Mouse (Mus musculus) stomach, embryonic 14.5 days (tissue): Measurements from ENCODE around the gene Mup9. TPM values are rescaled to one million over a fixed set of nuclear protein-coding genes. Genes with fewer than 3 reads are reported as not detected.
"Not testable (repeated sequence)": the region's sequence is repeated elsewhere in the genome, so short reads cannot be mapped to it uniquely, and the experiment has no call there.

Source experiments
- ATAC-seq: fragments of 200-750 bp; cut with Nextera tagmentation; 2 replicates; pipeline ENCODE4 v1.8.0; 2017; ENCODE audit warnings: low read depth, moderate TSS enrichment; ENCODE audit not compliant: insufficient number of reproducible peaks, insufficient read depth, low FRiP score
- H3K27ac ChIP-seq: fragments of 300-500 bp; sonication (generic); 2 replicates; pipeline ENCODE4 v1.5.1; 2014; ENCODE audit warnings: mild to moderate bottlenecking, low read length, moderate library complexity, mixed read lengths
- H3K27me3 ChIP-seq: fragments of 300-500 bp; sonication (generic); 2 replicates; pipeline ENCODE4 v1.6.1; 2014; ENCODE audit warnings: low read length, control low read depth, mixed read lengths; ENCODE audit not compliant: control insufficient read depth, insufficient read depth
- H3K36me3 ChIP-seq: fragments of 300-500 bp; sonication (generic); 2 replicates; pipeline ENCODE4 v1.6.1; 2014; ENCODE audit warnings: mild to moderate bottlenecking, control low read depth, low read length, moderate library complexity, mixed read lengths; ENCODE audit not compliant: control insufficient read depth, insufficient read depth
- H3K4me1 ChIP-seq: fragments of 300-500 bp; sonication (generic); 2 replicates; pipeline ENCODE4 v1.6.1; 2014; ENCODE audit warnings: low read length, control low read depth, mixed read lengths; ENCODE audit not compliant: control insufficient read depth, insufficient read depth
- H3K4me2 ChIP-seq: fragments of 300-500 bp; sonication (generic); replicated peaks from 2 replicates; pipeline ENCODE4 v1.6.1; 2014; ENCODE audit warnings: low read depth, low read length, control low read depth
- H3K4me3 ChIP-seq: fragments of 300-500 bp; sonication (generic); 2 replicates; pipeline ENCODE4 v1.5.1; 2014; ENCODE audit warnings: low read depth, low read length, control low read depth
- H3K9ac ChIP-seq: fragments of 300-500 bp; sonication (generic); replicated peaks from 2 replicates; pipeline ENCODE4 v1.6.1; 2014; ENCODE audit warnings: low read depth, mild to moderate bottlenecking, control low read depth, low read length, moderate library complexity, mixed read lengths
- H3K9me3 ChIP-seq: fragments of 300-500 bp; sonication (generic); 2 replicates; pipeline ENCODE4 v1.6.1; 2016; ENCODE audit warnings: low read depth, low read length, control low read depth; ENCODE audit not compliant: control insufficient read depth
- WGBS: fragments of 180-500 bp; shearing (Covaris S2); extraction: QIAGEN DNeasy Blood & Tissue Kit; methylation state at CpG from one replicate; pipeline ENCODE4 v1.1.7; 2014; 5-methylcytosine and 5-hydroxymethylcytosine counted together
- polyA plus RNA-seq: library from polyadenylated mRNA; unstranded; fragments of >200 nt; fragmentation: Nextera tagmentation; extraction: Ambion mirVana; gene quantifications from 2 replicates; pipeline ENCODE4 v1.2.1, GENCODE M21; 2014

Mup9 gene
- polyA plus RNA-seq, result not detected in 2 replicates

GRCm38 (mm10) chr4:60421852-60422251 is at the start of gene Mup9:
Gene Mup9, minus strand, starts transcription at chr4:60421952.
- not testable (repeated sequence) for ATAC-seq, H3K4me2 ChIP-seq, H3K36me3 ChIP-seq, H3K27me3 ChIP-seq, H3K9ac ChIP-seq, H3K27ac ChIP-seq, H3K4me1 ChIP-seq, H3K9me3 ChIP-seq, H3K4me3 ChIP-seq
- 76% methylated on average over 3 of the region's 3 CpGs for WGBS

Other genes with a start within 250 kb of the Mup9 start
- not detected in 2 replicates for gene Mup8, start 199.4 kb downstream of the Mup9 start, polyA plus RNA-seq
- not detected in 2 replicates for gene Mup1, start 80.0 kb upstream of the Mup9 start, polyA plus RNA-seq
- not detected in 2 replicates for gene Mup10, start 160.2 kb upstream of the Mup9 start, polyA plus RNA-seq
- gene Mup11, start 240.5 kb upstream of the Mup9 start, polyA plus RNA-seq, result not detected in 2 replicates